Mouse (Mus musculus) frontal cortex, adult (tissue): ENCODE results near the gene Tdgf1.

ENCODE experiments used
- ATAC-seq: cut with Nextera tagmentation; 2 replicates; pipeline ENCODE4 v1.9.2; 2017; ENCODE audit warnings: mild to moderate bottlenecking, moderate library complexity, mixed read lengths; ENCODE audit not compliant: low TSS enrichment

The Tdgf1 gene

GRCm38 (mm10) chr9:110914631-110915236 lies 31.2 kb downstream of the Tdgf1 start:
- peak; percentile 67; the same call in 1 of the 2 replicates for ATAC-seq

GRCm38 (mm10) chr9:110909371-110909967 lies 36.5 kb downstream of the Tdgf1 start:
- peak; percentile 47; the same call in 1 of the 2 replicates for ATAC-seq

GRCm38 (mm10) chr9:110908631-110909016 lies 37.3 kb downstream of the Tdgf1 start:
- ATAC-seq: no peak

DNA sequence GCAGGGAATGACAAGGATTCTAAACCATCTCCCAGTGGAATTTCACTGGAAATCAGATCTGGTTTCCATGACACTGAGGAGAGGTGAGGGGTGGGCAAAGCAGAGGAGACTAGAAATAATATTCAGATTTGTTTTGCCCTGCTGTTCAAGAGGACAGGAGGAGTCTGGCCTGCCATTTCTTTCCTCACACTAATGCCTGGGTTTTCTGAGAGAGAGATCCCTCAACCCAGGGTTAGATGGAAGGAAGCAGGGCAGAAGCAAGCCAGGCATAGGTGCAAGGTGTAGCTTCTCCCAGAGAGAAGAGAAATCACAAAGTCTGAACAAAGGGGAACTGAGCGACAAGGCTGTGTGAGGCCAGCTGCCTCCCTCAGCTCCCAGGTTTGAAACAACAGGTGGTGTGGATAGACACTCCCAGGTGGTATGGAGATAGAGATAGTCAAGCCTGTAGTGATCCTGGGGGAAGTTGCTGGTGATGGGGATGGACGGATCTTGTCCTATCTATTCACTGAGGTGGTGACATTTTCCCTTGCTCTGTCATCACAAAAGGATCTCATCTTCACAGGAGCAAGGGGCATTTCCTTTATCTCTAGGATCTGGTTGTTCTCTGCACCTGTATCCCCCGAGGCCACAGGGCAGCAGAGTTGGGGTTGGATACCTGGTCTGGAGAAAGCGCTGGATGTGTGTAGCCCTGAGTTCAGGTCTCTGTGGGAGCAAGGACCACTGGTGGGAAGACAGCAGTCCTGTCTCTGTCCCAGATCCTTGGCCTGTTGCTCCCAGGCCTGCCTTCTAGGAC lies 37.9 kb downstream of the Tdgf1 start:
- no peak for ATAC-seq

- no peak for ATAC-seq
Observed at GRCm38 (mm10) chr9:110907201-110907837, 38.6 kb downstream of the Tdgf1 start.

DNA sequence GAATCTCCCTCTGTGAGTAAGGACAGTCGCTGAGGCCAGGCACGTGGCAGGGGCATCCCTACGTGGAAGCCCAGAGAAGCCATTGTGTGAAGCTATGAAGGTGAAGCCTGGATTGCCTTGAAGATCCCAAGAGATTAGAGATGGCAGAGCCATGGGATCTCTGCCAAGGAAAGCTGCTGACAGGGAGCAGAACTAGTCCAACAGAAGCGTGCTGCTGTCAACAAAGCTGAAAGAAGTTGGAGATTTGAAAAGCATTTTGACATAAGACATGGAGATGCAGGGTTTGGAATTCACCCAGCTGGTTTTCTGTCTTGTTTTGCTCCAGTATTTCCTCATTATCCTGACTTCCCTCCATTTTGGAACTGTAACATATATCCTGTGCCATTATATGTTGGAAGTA lies 43.7 kb downstream of the Tdgf1 start:
- no peak for ATAC-seq

DNA sequence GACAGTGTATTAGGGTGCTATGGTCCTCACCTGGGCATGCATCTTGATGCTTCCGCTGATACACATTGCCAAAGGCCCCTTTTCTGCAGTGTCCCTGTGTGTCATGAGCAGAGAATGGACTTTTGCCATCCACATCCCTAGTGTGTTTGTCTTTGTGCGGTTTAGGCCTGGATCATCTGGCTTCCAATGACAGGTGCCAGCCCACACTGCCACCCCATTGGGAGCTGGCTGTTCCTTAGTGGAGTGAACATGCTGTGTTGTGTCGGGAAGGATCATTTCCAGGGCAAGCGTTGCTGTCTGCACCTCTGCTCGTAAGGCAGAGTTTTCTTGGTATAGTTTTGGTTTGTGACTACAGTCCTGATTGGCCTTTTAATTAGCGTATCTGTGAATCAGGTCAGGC lies 44.8 kb downstream of the Tdgf1 start:
- no peak for ATAC-seq

- ATAC-seq: no peak
Observed at GRCm38 (mm10) chr9:110899451-110900008, 46.4 kb downstream of the Tdgf1 start.

DNA sequence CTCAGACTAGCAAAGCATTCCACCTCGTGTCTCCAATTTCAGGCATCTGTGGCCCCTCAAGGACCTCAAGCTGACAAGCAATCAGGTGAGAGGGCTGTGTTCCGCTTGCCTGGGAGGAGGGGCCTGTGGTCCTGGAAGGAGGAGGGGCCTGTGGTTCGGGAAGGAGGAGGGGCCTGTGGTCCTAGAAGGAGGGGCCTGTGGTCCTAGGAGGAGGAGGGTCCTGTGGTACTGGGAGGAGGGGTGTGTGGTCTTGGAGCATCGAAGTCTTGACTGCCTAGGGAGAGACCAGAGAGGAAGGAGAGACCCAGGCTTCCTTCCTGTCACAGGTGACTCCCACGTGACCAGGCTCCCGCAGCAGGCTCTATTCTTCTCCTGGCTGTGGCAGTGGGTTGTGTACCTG lies 49.4 kb downstream of the Tdgf1 start:
- ATAC-seq: no peak

DNA sequence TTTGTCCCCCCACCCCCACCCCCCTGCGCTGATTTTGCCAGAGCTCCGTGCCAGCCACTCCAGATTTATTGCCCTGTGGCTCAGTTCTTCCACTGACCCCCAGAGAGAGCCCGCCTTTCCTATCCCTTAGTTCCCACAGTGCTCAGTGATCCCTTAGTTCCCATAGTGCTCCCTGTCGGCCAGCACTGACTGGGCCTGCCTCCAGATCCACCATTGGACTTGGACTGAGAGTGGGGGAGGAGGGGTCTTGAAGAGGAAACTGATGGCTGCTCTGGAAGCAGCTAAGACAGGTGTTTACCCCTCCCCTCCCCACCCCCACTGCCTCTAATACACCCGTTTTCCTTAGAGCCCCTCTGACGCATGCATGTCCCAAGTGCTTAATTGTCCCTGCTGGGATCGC lies 50.0 kb downstream of the Tdgf1 start:
- ATAC-seq: no peak

DNA sequence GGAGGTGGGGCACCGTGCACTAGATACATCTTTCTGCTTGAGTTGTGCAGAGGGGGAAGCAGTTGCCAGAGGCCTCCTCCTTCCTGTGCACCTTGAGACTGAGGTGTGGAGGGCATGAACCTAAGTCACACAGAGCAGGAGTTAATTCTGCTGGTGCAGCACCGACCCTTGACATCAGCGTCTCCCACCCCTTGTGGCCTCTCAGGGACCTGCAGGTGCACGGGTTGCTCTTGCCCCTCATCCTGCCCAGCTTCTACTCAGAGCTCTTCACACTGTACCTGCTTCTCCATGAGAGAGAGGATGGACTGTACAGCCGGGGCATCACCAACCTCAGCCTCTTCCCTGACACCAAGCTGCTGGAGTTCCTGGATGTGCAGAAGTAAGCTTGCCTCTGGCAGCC lies 50.5 kb downstream of the Tdgf1 start:
- ATAC-seq: no peak

DNA sequence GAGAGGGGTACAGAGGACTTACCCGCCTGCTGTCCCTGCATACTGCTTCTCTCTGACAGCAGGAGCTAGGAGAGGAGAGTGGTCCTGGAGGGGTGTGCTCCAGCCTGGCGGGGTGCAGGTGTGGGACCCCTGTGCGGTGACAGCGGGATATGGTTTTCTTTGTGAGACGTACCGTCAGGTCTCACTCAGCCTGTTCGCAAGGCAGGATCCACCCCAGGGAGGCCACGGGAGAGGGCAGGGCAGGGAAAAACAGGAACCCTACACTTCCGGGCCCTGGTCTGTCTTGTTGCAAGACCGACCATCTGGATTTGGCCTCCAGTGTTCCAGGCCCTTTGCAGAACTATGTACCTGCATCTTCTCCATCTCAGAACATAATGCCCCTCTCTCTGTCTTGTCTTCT lies 52.5 kb downstream of the Tdgf1 start:
- ATAC-seq: no peak

DNA sequence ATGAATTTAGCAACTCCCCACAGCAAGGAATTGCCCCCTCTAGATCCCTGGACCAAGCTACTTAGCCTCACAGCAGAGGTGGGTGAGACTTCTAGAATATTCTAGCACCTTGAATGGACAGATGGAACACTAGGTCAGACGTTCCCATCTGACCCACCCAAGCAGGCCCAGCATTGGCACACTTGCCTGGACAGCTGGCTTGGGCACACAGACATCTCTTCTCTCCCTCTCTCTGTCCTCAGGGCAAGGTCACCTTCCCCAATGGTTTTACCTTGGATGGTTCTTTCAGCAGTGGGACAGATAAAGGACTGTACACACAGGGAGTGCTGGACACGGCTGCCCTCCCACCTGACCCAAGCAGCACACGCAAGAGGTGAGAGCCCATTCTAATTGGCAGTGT lies 53.4 kb downstream of the Tdgf1 start:
- ATAC-seq: no peak

DNA sequence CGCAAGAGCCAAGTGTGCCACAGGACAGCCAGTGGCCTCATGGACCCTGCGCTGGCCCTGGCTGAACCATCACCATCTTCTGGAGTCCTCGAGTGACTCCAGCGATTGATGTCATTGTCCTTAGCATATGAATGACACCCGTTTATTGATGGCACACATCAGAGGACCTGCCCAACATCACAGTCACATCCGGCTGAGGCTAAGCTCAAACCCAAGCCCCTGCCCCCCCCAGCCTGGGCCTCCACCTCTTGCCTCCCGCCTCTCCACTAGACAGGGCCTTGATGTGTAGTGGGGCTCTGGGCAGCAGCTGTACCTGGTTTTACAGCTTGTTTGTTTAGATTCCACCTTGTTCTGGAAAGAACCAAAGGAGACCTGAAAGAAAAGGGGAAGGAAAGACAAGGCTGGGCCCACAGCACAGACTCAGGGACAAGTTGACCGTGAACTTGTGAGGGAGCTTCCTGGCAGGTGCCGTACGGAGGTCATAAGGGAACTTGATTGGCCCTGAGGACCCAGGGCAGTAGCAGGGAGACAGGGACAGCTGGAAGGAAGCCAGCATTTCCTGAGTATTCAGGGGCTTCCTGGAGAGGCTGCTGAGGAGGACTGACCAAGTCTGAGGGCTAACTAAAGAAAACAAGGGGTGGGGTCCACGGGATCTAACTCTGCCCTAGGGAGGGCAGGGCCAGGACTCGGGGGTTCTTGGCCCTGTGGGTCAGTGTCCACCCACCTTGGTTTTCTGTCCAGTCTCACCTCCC lies 54.7 kb downstream of the Tdgf1 start:
- no peak for ATAC-seq

GRCm38 (mm10) chr9:110890026-110890783 lies 55.8 kb downstream of the Tdgf1 start:
- ATAC-seq: no peak
